Mouse (Mus musculus) limb, embryonic 13.5 days (tissue): Measurements from ENCODE around the gene Lrif1. TPM values are rescaled to one million over a fixed set of nuclear protein-coding genes. Genes with fewer than 3 reads are reported as not detected.
"Not testable (repeated sequence)": the region's sequence is repeated elsewhere in the genome, so short reads cannot be mapped to it uniquely, and the experiment has no call there.

ENCODE experiments used
- ATAC-seq: fragments of 200-750 bp; cut with Nextera tagmentation; 2 replicates; pipeline ENCODE4 v1.8.0; 2017; ENCODE audit warnings: low read depth, moderate number of reproducible peaks, moderate TSS enrichment; ENCODE audit not compliant: low FRiP score
- H3K27ac ChIP-seq: fragments of 300-500 bp; sonication (generic); 2 replicates; pipeline ENCODE4 v1.5.1; 2015; ENCODE audit warnings: inconsistent platforms, mild to moderate bottlenecking, moderate library complexity
- H3K27me3 ChIP-seq: fragments of 300-500 bp; sonication (generic); 2 replicates; pipeline ENCODE4 v1.6.1; 2015; ENCODE audit warnings: mild to moderate bottlenecking, inconsistent platforms
- H3K36me3 ChIP-seq: fragments of 300-500 bp; sonication (generic); 2 replicates; pipeline ENCODE4 v1.6.1; 2015; ENCODE audit warnings: inconsistent platforms, mild to moderate bottlenecking, moderate library complexity
- H3K4me1 ChIP-seq: fragments of 300-500 bp; sonication (generic); 2 replicates; pipeline ENCODE4 v1.6.1; 2015; ENCODE audit warnings: inconsistent platforms
- H3K4me2 ChIP-seq: fragments of 300-500 bp; sonication (generic); replicated peaks from 2 replicates; pipeline ENCODE4 v1.6.1; 2015; ENCODE audit warnings: inconsistent platforms, mild to moderate bottlenecking, moderate library complexity
- H3K4me3 ChIP-seq: fragments of 300-500 bp; sonication (generic); 2 replicates; pipeline ENCODE4 v1.5.1; 2015; ENCODE audit warnings: moderate library complexity, mild to moderate bottlenecking, inconsistent platforms
- H3K9ac ChIP-seq: fragments of 300-500 bp; sonication (generic); 2 replicates; pipeline ENCODE4 v1.6.1; 2015; ENCODE audit warnings: mild to moderate bottlenecking, inconsistent platforms
- H3K9me3 ChIP-seq: fragments of 300-500 bp; sonication (generic); 2 replicates; pipeline ENCODE4 v1.6.1; 2016; ENCODE audit warnings: inconsistent platforms
- WGBS: fragments of 180-500 bp; shearing (Covaris S2); methylation state at CpG from one replicate; pipeline ENCODE4 v1.1.7; 2015; 5-methylcytosine and 5-hydroxymethylcytosine counted together
- polyA plus RNA-seq: library from polyadenylated mRNA; unstranded; fragments of >200 nt; fragmentation: Nextera tagmentation; extraction: Ambion mirVana; gene quantifications from 2 replicates; pipeline ENCODE4 v1.2.1, GENCODE M21; 2015

Gene Lrif1
- polyA plus RNA-seq: 14.1 and 14.3 TPM in 2 replicates

- Histone ChIP-seq H3K27ac (no peak within 1 kb of the TSS), H3K27me3 (no peaks in the 10 kb centered on the region), H3K9ac (peak within 1 kb of the TSS; percentile 71), H3K9me3 (0 out of 2 replicates have a peak, but pooled peaks cover under 1% of the 10 kb centered on the region), H3K36me3 (no peaks in the 10 kb centered on the region), H3K4me3 (peak within 1 kb of the TSS; percentile 58), H3K4me2 (peak within 1 kb of the TSS; percentile 64), H3K4me1 (no peaks in the 10 kb centered on the region)
- WGBS: 2% methylated on average over 20 of the region's 20 CpGs
- peak; percentile 96 for ATAC-seq
Measured at GRCm38 (mm10) chr3:106684830-106685229, at the start of gene Lrif1. Gene Lrif1 (plus strand): TSS chr3:106684987.

GRCm38 (mm10) chr3:106672811-106673210, 12.0 kb upstream of the Lrif1 start:
- ATAC-seq, H3K9ac ChIP-seq, H3K4me3 ChIP-seq, H3K4me2 ChIP-seq, H3K4me1 ChIP-seq, H3K9me3 ChIP-seq, H3K27ac ChIP-seq, H3K36me3 ChIP-seq, H3K27me3 ChIP-seq: not testable (repeated sequence)
- WGBS: 73% methylated on average over 14 of the region's 14 CpGs

DNA sequence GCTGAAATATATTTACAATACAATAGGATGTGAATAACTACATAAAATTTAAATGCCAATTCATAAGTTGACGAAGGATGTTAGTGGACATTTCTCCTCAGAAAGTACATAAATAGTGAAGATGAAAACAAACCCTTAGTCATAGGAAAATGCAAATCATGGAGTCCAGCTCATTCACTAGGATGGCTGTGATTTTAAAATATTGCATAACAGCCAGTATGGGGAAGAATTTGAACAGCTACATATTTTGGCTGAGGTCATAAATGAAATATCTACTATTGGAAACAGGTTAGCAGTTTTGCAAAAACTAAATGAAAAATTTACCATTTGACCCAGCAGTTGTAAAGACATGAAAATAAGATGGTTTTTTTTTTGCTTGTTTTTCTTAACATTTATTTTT, 594 bp downstream of the Lrif1 start:
- Histone ChIP-seq H3K36me3 (no peaks in the 10 kb centered on the region), H3K9ac (peak overlapping the region; percentile 71), H3K4me2 (peak overlapping the region; percentile 64), H3K27ac (no peak overlapping the region), H3K4me1 (no peaks in the 10 kb centered on the region), H3K27me3 (no peaks in the 10 kb centered on the region), H3K4me3 (peak overlapping the region; percentile 58), H3K9me3 (peaks cover 6% of the 10 kb centered on the region; the same call in 1 of the 2 replicates)
- WGBS: 46% methylated on average over 1 of the region's 1 CpGs
- no peak for ATAC-seq

DNA sequence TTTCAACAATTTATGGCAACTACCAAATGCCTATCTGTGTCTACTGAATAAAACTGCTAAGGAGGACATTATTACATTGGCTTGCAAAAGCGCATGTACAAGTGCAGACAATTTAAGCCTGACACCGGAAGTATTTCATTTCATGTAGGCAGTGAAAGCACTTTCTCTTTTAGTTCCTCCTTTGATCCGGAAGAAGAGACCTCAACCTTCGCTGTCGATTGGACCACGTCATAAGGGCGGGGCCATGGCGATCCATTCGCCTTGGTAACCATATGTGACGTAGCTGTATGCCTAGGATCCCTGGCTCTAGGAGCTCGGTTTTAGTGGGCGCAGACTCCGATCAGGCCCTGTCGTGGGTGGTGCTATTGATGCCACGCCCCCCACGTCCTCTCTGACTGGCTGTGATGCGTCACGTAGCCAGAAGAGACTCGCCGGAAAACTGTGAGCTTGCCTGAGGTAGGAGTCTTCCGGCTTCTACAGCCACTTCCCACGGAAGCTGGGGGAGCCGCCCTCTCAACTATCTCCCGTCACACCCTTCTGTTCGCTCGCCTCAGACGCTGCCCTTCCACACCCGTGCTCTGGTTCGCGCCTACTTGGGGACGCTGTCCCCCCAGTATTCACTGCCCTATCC, 36.7 kb downstream of the Lrif1 start:
- 1% methylated on average over 31 of the region's 31 CpGs for WGBS
- H3K4me2 ChIP-seq: peak overlapping the region; percentile 67
- no peaks in the 10 kb centered on the region for H3K36me3 ChIP-seq
- peak overlapping the region; percentile 69 for H3K9ac ChIP-seq
- peak overlapping the region; percentile 89 for H3K27ac ChIP-seq
- no peaks in the 10 kb centered on the region for H3K27me3 ChIP-seq
- no peaks in the 10 kb centered on the region for H3K9me3 ChIP-seq
- ATAC-seq: peak; percentile 99
- H3K4me3 ChIP-seq: peak overlapping the region; percentile 62
- no peaks in the 10 kb centered on the region for H3K4me1 ChIP-seq

- peaks cover 4% of the 10 kb centered on the region for H3K9me3 ChIP-seq
- no peaks in the 10 kb centered on the region for H3K4me1 ChIP-seq
- 1% methylated on average over 33 of the region's 33 CpGs for WGBS
- H3K4me2 ChIP-seq: peak overlapping the region; percentile 67
- H3K4me3 ChIP-seq: peak overlapping the region; percentile 62
- H3K9ac ChIP-seq: peak overlapping the region; percentile 69
- H3K36me3 ChIP-seq: 0 out of 2 replicates have a peak, but pooled peaks cover under 1% of the 10 kb centered on the region
- peak; percentile 93 for ATAC-seq
- H3K27ac ChIP-seq: peak overlapping the region; percentile 89
- H3K27me3 ChIP-seq: no peaks in the 10 kb centered on the region
Measured at GRCm38 (mm10) chr3:106722028-106722945, 37.5 kb downstream of the Lrif1 start.

DNA sequence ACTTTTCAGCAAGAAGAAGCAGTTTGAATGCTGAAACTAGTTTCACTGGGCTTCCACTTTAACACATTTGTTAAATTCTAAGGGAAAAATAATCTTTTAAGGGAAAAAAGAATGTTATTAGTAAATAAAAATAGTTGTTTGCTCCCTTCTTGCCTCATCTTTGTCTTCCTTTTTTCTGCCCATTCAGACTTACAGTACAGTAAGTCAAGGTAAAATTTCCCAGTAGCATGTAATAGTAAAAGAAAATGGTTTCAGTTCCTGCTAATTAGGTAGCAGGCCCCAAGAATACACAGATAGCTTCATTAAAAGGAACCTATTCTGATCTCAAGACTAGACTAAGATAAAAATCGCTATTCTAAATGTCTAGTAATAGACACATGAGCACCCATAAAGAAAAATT, 71.1 kb downstream of the Lrif1 start:
- 63% methylated on average over 1 of the region's 1 CpGs for WGBS
- ATAC-seq: no peak

GRCm38 (mm10) chr3:106771834-106772233, 87.0 kb downstream of the Lrif1 start:
- Histone ChIP-seq H3K9me3 (no peaks in the 10 kb centered on the region), H3K4me1 (no peaks in the 10 kb centered on the region), H3K9ac (no peak overlapping the region), H3K4me3 (no peak overlapping the region), H3K27me3 (no peaks in the 10 kb centered on the region), H3K36me3 (no peaks in the 10 kb centered on the region), H3K27ac (no peak overlapping the region), H3K4me2 (no peak overlapping the region)
- WGBS: 85% methylated on average over 1 of the region's 1 CpGs
- no peak for ATAC-seq

More for the DNA sequence above, 71.1 kb downstream of the Lrif1 start:
- H3K4me1 ChIP-seq: no peaks in the 10 kb centered on the region
- H3K27me3 ChIP-seq: no peaks in the 10 kb centered on the region
- no peak overlapping the region for H3K9ac ChIP-seq
- H3K4me3 ChIP-seq: no peak overlapping the region
- no peak overlapping the region for H3K4me2 ChIP-seq
- no peaks in the 10 kb centered on the region for H3K36me3 ChIP-seq
- H3K27ac ChIP-seq: no peak overlapping the region
- 0 out of 2 replicates have a peak, but pooled peaks cover 4% of the 10 kb centered on the region for H3K9me3 ChIP-seq

- H3K9ac ChIP-seq: no peak overlapping the region
- H3K27ac ChIP-seq: no peak overlapping the region
- no peaks in the 10 kb centered on the region for H3K4me1 ChIP-seq
- H3K4me3 ChIP-seq: no peak overlapping the region
- no peaks in the 10 kb centered on the region for H3K36me3 ChIP-seq
- no peaks in the 10 kb centered on the region; the same call in 1 of the 2 replicates for H3K9me3 ChIP-seq
- ATAC-seq: no peak
- no peaks in the 10 kb centered on the region for H3K27me3 ChIP-seq
- WGBS: 77% methylated on average over 3 of the region's 3 CpGs
- H3K4me2 ChIP-seq: no peak overlapping the region
Measured at GRCm38 (mm10) chr3:106785130-106785529, 100.3 kb downstream of the Lrif1 start.

Other genes with a start within 250 kb of the Lrif1 start
- 2.6 and 3.0 TPM in 2 replicates for gene Dennd2d, start 202.6 kb upstream of the Lrif1 start, polyA plus RNA-seq
- 49.8 and 54.4 TPM in 2 replicates for gene Dram2, start 137.2 kb upstream of the Lrif1 start, polyA plus RNA-seq
- 59.6 and 62.6 TPM in 2 replicates for gene Cept1, start 137.2 kb upstream of the Lrif1 start, polyA plus RNA-seq
- gene Cd53, start 105.2 kb downstream of the Lrif1 start, polyA plus RNA-seq: 7.0 and 7.4 TPM in 2 replicates
- gene Olfr266, start 141.3 kb downstream of the Lrif1 start, polyA plus RNA-seq: not detected in 2 replicates